Mouse (Mus musculus): ENCODE data around the gene Rpl4.

Gene Rpl4

DNA sequence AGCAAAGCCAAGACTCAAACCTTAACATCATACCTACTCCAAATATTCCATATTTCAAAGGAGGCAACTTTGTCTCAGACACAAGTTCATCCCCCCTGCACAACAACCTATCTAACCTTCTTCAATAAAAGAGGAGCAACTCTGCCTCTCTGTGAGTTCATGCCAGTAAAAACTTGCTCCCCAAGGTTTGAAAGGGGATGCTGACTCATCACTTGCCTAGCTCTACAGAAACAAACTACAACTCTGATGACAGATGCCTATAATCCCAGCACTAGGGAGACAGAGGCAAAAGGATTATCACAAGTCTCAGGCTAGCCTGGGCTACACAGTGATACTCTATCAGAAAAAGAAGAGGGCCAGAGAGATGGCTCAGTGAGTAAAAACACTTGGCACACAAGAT is 44.7 kb downstream of the Rpl4 start:
- ChIA-PET POLR2A (interaction anchor here in 3 of 4 experiments (0.6 to 3.6 kb wide), 11 partner anchors 10 to 791 kb away, joined by 3 to 23 read pairs (median 4); partner anchors contain the start of genes Snapc5 (in 1 of the 3) and Tipin (in 1 of the 3)), CTCF (no interaction called here)

DNA sequence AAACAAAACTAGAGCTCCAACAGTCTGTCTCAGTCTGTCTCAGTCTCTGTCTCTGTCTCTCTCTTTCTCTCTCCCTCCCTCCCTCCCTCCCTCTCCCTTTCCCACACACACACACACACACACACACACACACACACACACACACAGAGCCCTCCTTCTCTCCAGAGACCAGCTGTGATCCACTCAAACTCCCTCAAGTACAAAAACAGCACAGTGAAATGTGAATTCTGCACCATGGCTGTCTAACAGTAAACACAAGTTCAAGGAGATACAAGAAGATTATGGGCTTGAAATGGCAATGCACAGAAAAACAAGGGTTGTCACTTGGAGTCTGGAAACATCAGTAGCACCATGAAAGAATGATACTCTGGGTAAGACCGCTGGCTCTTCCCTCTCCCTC is 46.1 kb downstream of the Rpl4 start:
- ChIA-PET POLR2A (interaction anchor here in 3 of 4 experiments (0.6 to 5.2 kb wide), 24 partner anchors 11 to 53 kb away, joined by 3 to 23 read pairs (median 4); partner anchors contain the start of genes Snapc5 (in 3 of the 3) and Map2k1 (in 1 of the 3)), CTCF (interaction anchor here (0.5 to 2.0 kb wide), 9 partner anchors 13 to 142 kb away, joined by 3 to 5 read pairs (median 4); partner anchors contain the start of gene Snapc5 (in 1 of the 4))

DNA sequence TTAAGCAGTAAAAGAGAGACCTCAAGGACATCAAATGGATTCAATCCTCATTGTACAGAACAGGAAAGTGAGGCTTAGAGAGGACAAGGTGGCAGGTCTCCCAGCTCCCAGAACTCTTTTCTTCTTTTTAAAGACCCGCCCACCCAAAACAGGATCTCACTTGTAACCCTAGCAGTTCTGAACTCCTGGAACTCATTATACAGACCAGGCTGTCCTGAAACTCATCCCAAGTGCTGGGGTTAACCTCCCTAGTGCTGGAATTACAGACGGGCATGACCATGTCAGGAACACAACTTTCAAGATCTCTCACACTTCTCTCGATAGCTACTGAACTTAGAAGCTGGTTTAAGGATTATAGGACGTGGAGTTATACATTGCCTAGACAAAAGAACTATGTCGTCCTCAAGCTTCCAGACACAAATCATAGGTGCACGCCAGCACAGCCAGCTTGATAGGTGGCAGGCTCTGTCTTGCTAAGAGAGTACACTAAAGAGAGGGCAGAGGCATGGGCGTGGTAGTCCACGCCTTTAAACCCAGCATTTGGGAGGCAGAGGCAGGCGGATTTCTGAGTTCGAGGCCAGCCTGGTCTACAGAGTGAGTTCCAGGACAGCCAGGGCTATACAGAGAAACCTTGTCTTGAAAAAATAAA is 46.7 kb downstream of the Rpl4 start:
- POLR2A ChIA-PET, result interaction anchor here in 3 of 4 experiments (0.6 to 5.2 kb wide), 26 partner anchors 12 to 48 kb away, joined by 3 to 23 read pairs (median 4); partner anchors contain the start of genes Snapc5 (in 3 of the 3) and Map2k1 (in 1 of the 3)
- CTCF ChIA-PET, result interaction anchor here in 3 of 4 experiments (0.5 to 2.0 kb wide), 6 partner anchors 13 to 779 kb away, joined by 3 to 5 read pairs (median 4); partner anchors contain the start of gene Snapc5 (in 1 of the 3)

DNA sequence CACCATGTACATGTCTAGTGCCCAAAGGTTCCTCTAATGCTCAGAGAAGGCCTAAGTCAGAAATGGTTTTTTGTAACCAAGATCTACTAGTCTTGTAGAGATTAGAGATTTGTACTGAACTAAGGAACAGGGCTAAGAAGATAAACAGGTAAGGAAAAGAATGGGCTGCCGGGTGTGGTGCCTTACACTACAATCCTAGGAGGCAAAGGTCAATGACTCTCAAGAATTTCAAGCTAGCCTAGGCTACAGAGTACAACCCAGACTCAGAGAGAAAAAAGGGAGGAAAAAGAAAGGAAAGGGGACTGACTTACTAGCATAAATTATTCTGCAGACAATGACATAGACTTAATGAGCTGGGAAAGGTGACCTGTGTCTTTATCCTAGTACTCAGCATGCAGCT is 47.4 kb downstream of the Rpl4 start:
- POLR2A ChIA-PET, result interaction anchor here (0.6 to 5.2 kb wide), 27 partner anchors 9 to 920 kb away, joined by 3 to 23 read pairs (median 5); partner anchors contain the start of genes Snapc5 (in 3 of the 4), Igdcc3 (in 1 of the 4), Map2k1 (in 1 of the 4) and Tipin (in 1 of the 4)
- CTCF ChIA-PET, result interaction anchor here in 1 of 4 experiments (1.2 to 2.0 kb wide), 2 partner anchors 15 to 42 kb away, joined by 4 to 5 read pairs; partner anchors contain the start of gene Snapc5

DNA sequence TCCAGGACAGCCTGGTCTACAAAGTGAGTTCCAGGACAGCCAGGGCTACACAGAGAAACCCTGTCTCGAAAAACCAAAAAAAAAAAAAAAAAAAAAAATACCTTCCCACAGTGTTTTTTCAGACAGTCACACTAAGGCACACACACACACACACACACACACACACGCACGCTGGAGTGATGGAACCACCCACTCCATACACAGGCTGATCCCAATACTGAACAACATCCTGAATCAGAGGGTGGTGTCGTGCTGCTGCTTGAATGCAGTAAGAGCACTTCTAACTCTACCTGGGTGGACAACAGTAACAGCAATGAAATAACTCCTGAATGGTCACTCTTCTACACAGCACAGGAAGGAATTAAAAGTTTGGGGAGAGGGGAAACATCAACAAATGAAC is 48.3 kb downstream of the Rpl4 start:
- CTCF ChIA-PET, result no interaction called here
- POLR2A ChIA-PET, result interaction anchor here in 3 of 4 experiments (0.9 to 5.2 kb wide), 13 partner anchors 8 to 60 kb away, joined by 3 to 35 read pairs (median 6); partner anchors contain the start of genes Map2k1 (in 1 of the 3), Snapc5 (in 1 of the 3), Tipin (in 1 of the 3) and Uchl4 (in 1 of the 3)

DNA sequence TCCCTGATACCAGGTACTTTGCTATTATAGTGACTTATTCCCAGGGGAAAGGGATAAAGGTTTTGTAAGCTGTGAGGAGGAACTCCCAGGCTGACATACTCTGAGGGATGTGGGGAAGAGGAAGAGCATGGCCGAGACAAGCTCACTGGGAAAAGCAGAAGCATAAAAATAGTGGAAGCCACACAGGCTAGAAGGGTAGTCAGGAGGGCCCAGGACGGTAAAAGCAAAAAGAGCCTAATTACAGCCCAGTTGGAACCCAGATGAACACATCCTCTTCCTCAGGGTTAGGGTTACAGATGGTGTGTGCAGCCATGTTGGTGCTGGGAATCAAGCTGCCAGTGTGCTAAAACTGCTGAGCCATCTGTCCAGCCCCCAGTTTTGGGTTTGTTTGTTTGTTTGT is 48.9 kb downstream of the Rpl4 start:
- POLR2A ChIA-PET, result interaction anchor here in 3 of 4 experiments (0.5 to 5.2 kb wide), 27 partner anchors 8 to 91 kb away, joined by 3 to 35 read pairs (median 3); partner anchors contain the start of genes Map2k1 (in 1 of the 3), Rpl4 (in 1 of the 3), Snapc5 (in 1 of the 3) and Tipin (in 1 of the 3)

DNA sequence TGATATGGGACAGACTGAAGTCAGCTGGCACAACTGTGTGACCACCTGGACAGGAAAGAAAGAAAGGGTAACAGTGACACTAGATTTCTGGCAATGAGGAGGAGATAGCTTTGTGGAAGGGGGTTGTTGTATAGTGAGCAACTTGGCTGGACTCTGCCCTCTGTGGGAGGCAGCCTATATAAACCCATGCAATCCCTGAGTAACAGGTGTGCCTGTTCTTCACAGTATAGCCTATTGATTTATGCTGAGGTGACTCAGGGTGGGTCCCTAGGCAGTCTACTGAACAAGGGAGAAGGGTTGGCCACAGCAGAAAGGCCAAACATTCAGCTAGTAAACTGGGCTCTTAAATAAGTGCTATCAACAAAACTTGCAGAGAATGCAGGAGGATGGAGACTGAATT is 52.6 kb downstream of the Rpl4 start:
- ChIA-PET POLR2A (interaction anchor here in 3 of 4 experiments (0.6 to 5.2 kb wide), 21 partner anchors 8 to 101 kb away, joined by 3 to 35 read pairs (median 4); partner anchors contain the start of genes Tipin (in 2 of the 3), Map2k1 (in 1 of the 3), Snapc5 (in 1 of the 3) and Uchl4 (in 1 of the 3)), CTCF (interaction anchor here in 1 of 4 experiments (2.2 kb wide), 1 partner anchor 106 kb away, joined by 5 read pairs; no protein-coding TSS in a partner anchor)

More for the DNA sequence above, 48.9 kb downstream of the Rpl4 start:
- CTCF ChIA-PET, result interaction anchor here in 1 of 4 experiments (0.7 kb wide), 1 partner anchor 54 kb away, joined by 3 read pairs; no protein-coding TSS in a partner anchor

DNA sequence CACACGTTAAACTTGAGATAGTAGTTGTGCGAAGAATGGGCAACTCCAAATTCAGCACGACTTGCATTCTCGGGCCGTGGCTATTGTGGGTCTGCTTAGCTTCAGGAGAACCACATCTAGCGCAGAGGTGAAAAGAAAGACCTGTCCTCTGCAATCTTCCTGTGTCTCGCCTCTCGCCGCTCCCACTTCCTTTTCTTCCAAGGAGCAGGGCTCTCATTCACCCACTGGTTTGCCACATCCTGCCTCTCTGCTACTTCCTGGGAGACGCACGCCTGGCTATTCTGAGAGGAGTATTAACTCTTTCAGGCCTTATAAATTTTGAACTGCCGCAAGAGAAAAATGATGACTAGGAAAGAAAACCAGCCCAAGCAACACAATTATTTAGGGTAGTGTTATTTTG is 54.6 kb downstream of the Rpl4 start:
- CTCF ChIA-PET, result no interaction called here
- POLR2A ChIA-PET, result interaction anchor here in 2 of 4 experiments (0.9 to 4.9 kb wide), 6 partner anchors 15 to 80 kb away, joined by 3 to 15 read pairs (median 4); partner anchors contain the start of gene Snapc5 (in 1 of the 2)
